ENCODE assay signal across 8 mouse cellular contexts in genomic region chr4:128609925-128610402, GRCm38 (mm10). TPM values are rescaled to one million over a fixed set of nuclear protein-coding genes. Genes with fewer than 3 reads are reported as not detected.
DNase-seq lines count a peak whose midpoint lies in the region; ATAC-seq and TF ChIP-seq lines count a peak whose summit lies in the region.

Zscan20 (minus strand) TSS chr4:128610098.

- H3K9me3 ChIP-seq in kidney, embryonic 14.5 days (ENCODE audit: control insufficient read depth, low read length): no peaks in the 10 kb centered on the region
- no peaks in the 10 kb centered on the region for H3K9me3 ChIP-seq in limb, embryonic 15.5 days

- peak; percentile 98 for DNase-seq in A20 (ENCODE audit: low read depth, low spot score)
- peak; percentile 97 to 98 for DNase-seq in heart, adult 9 months (ENCODE audit: low spot score in 2 of 2)
- peak; percentile 87 for DNase-seq in monocyte, adult 2 months (ENCODE audit: low read depth in 1 of 2, low spot score in 2 of 2)
- peak; percentile 97 to 98 for DNase-seq in spleen, postnatal 36 days (ENCODE audit: low spot score in 2 of 2)

- peak within 1 kb of the TSS; percentile 97 for H3K4me3 ChIP-seq in bone marrow macrophage, adult 2 months (ENCODE audit: insufficient read depth, low read length)
- H3K4me3 ChIP-seq in embryonic fibroblast, embryonic 13.5 days (ENCODE audit: insufficient read depth, low read length): peak within 1 kb of the TSS; percentile 65
- peak within 1 kb of the TSS; percentile 53 for H3K4me3 ChIP-seq in kidney, embryonic 14.5 days (ENCODE audit: low read length)
- H3K4me3 ChIP-seq in limb, embryonic 15.5 days: peak within 1 kb of the TSS; percentile 65

- TF ChIP-seq CTCF in bone marrow macrophage, adult 2 months (IDR thresholded peaks at IDR 0.05; ENCODE audit: low read depth, low read length): no peak
- no peak for TF ChIP-seq CTCF in embryonic fibroblast, embryonic 13.5 days (IDR thresholded peaks at IDR 0.05; ENCODE audit: borderline replicate concordance, insufficient read depth, low read length)

- under 1% methylated on average over 24 of the region's 24 CpGs for WGBS in kidney, embryonic 14.5 days
- WGBS in limb, embryonic 15.5 days: under 1% methylated on average over 23 of the region's 24 CpGs

- TF ChIP-seq POLR2A in bone marrow macrophage, adult 2 months (IDR thresholded peaks at IDR 0.05; ENCODE audit: borderline replicate concordance, low read depth, low read length): no peak; the same call in 1 of the 2 replicates
- TF ChIP-seq POLR2A in embryonic fibroblast, embryonic 13.5 days (IDR thresholded peaks at IDR 0.05; ENCODE audit: low read depth, low read length): peak; percentile 73

- peak; percentile 97 for ATAC-seq in kidney, embryonic 14.5 days (ENCODE audit: low FRiP score, low TSS enrichment)
- ATAC-seq in limb, embryonic 15.5 days (ENCODE audit: insufficient number of reproducible peaks, low FRiP score, low TSS enrichment, low read depth): peak; percentile 95

- H3K36me3 ChIP-seq in kidney, embryonic 14.5 days (ENCODE audit: control insufficient read depth, insufficient read depth, low read length): no peaks in the 10 kb centered on the region; the same call in 1 of the 2 replicates
- H3K36me3 ChIP-seq in limb, embryonic 15.5 days: no peaks in the 10 kb centered on the region

- H3K4me1 ChIP-seq in bone marrow macrophage, adult 2 months (ENCODE audit: control insufficient read depth, insufficient read depth, low read length): peaks cover 7% of the 10 kb centered on the region
- no peaks in the 10 kb centered on the region for H3K4me1 ChIP-seq in embryonic fibroblast, embryonic 13.5 days (ENCODE audit: control insufficient read depth, insufficient read depth, low read length)
- peaks cover 3% of the 10 kb centered on the region; the same call in 1 of the 2 replicates for H3K4me1 ChIP-seq in kidney, embryonic 14.5 days (ENCODE audit: control insufficient read depth, insufficient read depth, low read length)
- peaks cover 16% of the 10 kb centered on the region for H3K4me1 ChIP-seq in limb, embryonic 15.5 days

- no peak within 1 kb of the TSS for H3K27ac ChIP-seq in bone marrow macrophage, adult 2 months (ENCODE audit: insufficient read depth, low read depth, low read length)
- no peak within 1 kb of the TSS for H3K27ac ChIP-seq in embryonic fibroblast, embryonic 13.5 days (ENCODE audit: insufficient read depth, low read length)
- no peak within 1 kb of the TSS for H3K27ac ChIP-seq in kidney, embryonic 14.5 days (ENCODE audit: low read depth, low read length)
- peak within 1 kb of the TSS; percentile 51; the same call in 1 of the 2 replicates for H3K27ac ChIP-seq in limb, embryonic 15.5 days

- no peaks in the 10 kb centered on the region for H3K27me3 ChIP-seq in kidney, embryonic 14.5 days (ENCODE audit: control insufficient read depth, insufficient read depth, low read length)
- no peaks in the 10 kb centered on the region for H3K27me3 ChIP-seq in limb, embryonic 15.5 days

- H3K4me2 ChIP-seq in kidney, embryonic 14.5 days (replicated peaks; ENCODE audit: low read depth, low read length): peak within 1 kb of the TSS; percentile 64
- peak within 1 kb of the TSS; percentile 68 for H3K4me2 ChIP-seq in limb, embryonic 15.5 days

- peak within 1 kb of the TSS; percentile 60 for H3K9ac ChIP-seq in kidney, embryonic 14.5 days (ENCODE audit: low read depth, low read length)
- H3K9ac ChIP-seq in limb, embryonic 15.5 days: peak within 1 kb of the TSS; percentile 45; the same call in 1 of the 2 replicates

RNA-seq across cellular contexts. Expression of gene Zscan20, which starts in this region (rescaled TPM):
- 2.5 and 2.6 TPM in 2 replicates for polyA plus RNA-seq in bone marrow macrophage, adult 2 months (2012; ENCODE audit: insufficient read depth, insufficient read length, missing spikeins)
- 4.2 and 6.8 TPM in 2 replicates for polyA plus RNA-seq in embryonic fibroblast, embryonic 13.5 days (2011; ENCODE audit: insufficient read length, low read depth, missing spikeins)
- polyA plus RNA-seq in kidney, embryonic 14.5 days (2014; fragmentation: Nextera tagmentation; extraction: Ambion mirVana): 3.2 and 4.4 TPM in 2 replicates
- 4.0 and 4.1 TPM in 2 replicates for polyA plus RNA-seq in limb, embryonic 15.5 days (2015; fragmentation: Nextera tagmentation; extraction: Ambion mirVana)
